Mouse (Mus musculus) duodenum, adult 2 months (tissue): Measurements from ENCODE around the gene Olfr1341. TPM values are rescaled to one million over a fixed set of nuclear protein-coding genes. Genes with fewer than 3 reads are reported as not detected.

ENCODE experiments used
- polyA plus RNA-seq: library from polyadenylated mRNA; depleted of rRNA; stranded (reverse); fragments of >200 nt; gene quantifications from 2 replicates; pipeline ENCODE4 v1.2.3, GENCODE M21; 2012; ENCODE audit warnings: low replicate concordance; rRNA removed

The Olfr1341 gene
- polyA plus RNA-seq: not detected in 2 replicates

DNA sequence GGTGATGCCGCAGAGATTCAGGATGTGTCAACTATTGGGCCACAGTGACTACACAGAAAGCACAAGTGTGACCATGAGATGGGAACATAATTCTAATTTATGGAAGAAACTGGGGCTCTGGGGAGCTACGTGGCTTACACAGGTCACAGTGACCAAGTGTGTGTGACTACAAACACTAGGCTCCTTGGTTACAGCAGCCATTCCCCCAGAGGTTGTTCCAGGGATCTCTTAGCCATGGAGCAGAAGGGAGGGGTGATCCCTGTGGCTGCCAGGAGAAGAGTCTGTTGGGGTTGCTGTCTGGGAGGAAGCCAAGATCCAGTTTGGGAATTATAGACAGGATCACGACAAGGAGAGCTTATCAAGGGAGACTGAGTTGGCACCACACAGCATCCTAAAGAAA, at the start of gene Olfr1341:
Gene Olfr1341 (plus strand): TSS at position 301 of the 400 bp plus-strand sequence.

GRCm38 (mm10) chr4:118658652-118659051, 44.7 kb upstream of the Olfr1341 start, which contains the start of gene Olfr62:
Gene Olfr62, plus strand, starts transcription at chr4:118658952.

DNA sequence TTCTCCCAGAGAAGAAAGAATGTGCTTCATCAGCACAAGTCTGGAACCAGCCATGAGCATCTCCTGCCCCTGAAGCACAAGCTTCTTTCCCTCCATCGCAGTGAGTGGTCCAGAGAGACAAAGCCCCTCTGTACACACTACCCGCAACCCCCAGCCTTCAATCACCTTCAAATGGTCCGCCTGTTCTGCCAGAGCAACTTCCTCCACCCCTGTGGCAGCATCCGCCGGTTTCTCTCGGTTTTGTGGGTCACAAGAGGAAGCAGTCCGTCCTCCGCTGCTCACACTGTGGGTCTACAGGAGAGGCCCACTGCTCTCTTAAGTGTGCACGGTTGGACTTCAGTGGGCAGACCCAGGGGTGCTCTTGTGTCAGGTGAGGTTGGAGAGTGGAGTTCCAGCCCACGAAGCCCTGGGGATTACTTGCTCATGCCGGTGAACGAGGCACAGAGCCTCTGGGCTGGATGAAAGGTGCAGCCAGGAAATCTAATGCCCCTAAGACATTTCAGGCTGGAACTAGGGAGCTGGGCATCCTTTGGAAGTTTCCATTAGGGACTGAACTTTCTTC, 10.8 kb upstream of the Olfr1341 start, which contains the start of gene Olfr1342:
Gene Olfr1342 (minus strand): TSS at position 345 of the 562 bp plus-strand sequence.

GRCm38 (mm10) chr4:118719838-118720237, 16.5 kb downstream of the Olfr1341 start, which contains the start of gene Olfr1340:
Gene Olfr1340, plus strand, starts transcription at chr4:118720138.

GRCm38 (mm10) chr4:118731875-118732274, 28.6 kb downstream of the Olfr1341 start, which contains the start of gene Olfr1339:
Gene Olfr1339, plus strand, starts transcription at chr4:118732175.

GRCm38 (mm10) chr4:118758637-118759036, 55.3 kb downstream of the Olfr1341 start, which contains the start of gene Olfr1338:
Gene Olfr1338, minus strand, starts transcription at chr4:118758737.

Other genes starting within 250 kb of the Olfr1341 start
- gene Mpl, start 246.0 kb upstream of the Olfr1341 start, polyA plus RNA-seq: 0.09 TPM in 1 of 2 replicates, not detected in the other
- gene Tie1, start 213.5 kb upstream of the Olfr1341 start, polyA plus RNA-seq: 11.4 and 13.4 TPM in 2 replicates
- 123 and 172 TPM in 2 replicates for gene 2610528J11Rik, start 176.5 kb upstream of the Olfr1341 start, polyA plus RNA-seq
- 39.9 and 58.3 TPM in 2 replicates for gene Tmem125, start 159.5 kb upstream of the Olfr1341 start, polyA plus RNA-seq
- 0.09 TPM in 1 of 2 replicates, not detected in the other for gene Cfap57, start 82.7 kb upstream of the Olfr1341 start, polyA plus RNA-seq
- 5.3 and 6.0 TPM in 2 replicates for gene Ebna1bp2, start 82.7 kb upstream of the Olfr1341 start, polyA plus RNA-seq
- not detected in 2 replicates for gene Olfr62, start 44.6 kb upstream of the Olfr1341 start, polyA plus RNA-seq
- not detected in 2 replicates for gene Olfr1342, start 10.8 kb upstream of the Olfr1341 start, polyA plus RNA-seq
- not detected in 2 replicates for gene Olfr1340, start 16.6 kb downstream of the Olfr1341 start, polyA plus RNA-seq
- gene Olfr1339, start 28.7 kb downstream of the Olfr1341 start, polyA plus RNA-seq: not detected in 2 replicates
- not detected in 2 replicates for gene Olfr1338, start 55.2 kb downstream of the Olfr1341 start, polyA plus RNA-seq
- gene Olfr1337, start 79.1 kb downstream of the Olfr1341 start, polyA plus RNA-seq: not detected in 2 replicates
- not detected in 2 replicates for gene Olfr1335, start 106.4 kb downstream of the Olfr1341 start, polyA plus RNA-seq
- not detected in 2 replicates for gene Olfr1333, start 132.8 kb downstream of the Olfr1341 start, polyA plus RNA-seq
- gene Olfr1331, start 161.1 kb downstream of the Olfr1341 start, polyA plus RNA-seq: not detected in 2 replicates
- not detected in 2 replicates for gene Olfr1330, start 185.1 kb downstream of the Olfr1341 start, polyA plus RNA-seq
- gene Olfr1329, start 213.9 kb downstream of the Olfr1341 start, polyA plus RNA-seq: not detected in 2 replicates
- not detected in 2 replicates for gene Olfr1328, start 235.1 kb downstream of the Olfr1341 start, polyA plus RNA-seq